Mouse (Mus musculus) olfactory bulb, adult 2 months (tissue): Measurements from ENCODE around the gene Sirt2. TPM values are rescaled to one million over a fixed set of nuclear protein-coding genes. Genes with fewer than 3 reads are reported as not detected.

Experiments used
- H3K27ac ChIP-seq: fragments of 200-500 bp; 2 replicates; pipeline ENCODE4 v1.5.1; 2012; ENCODE audit warnings: low read depth, low read length; ENCODE audit not compliant: insufficient read depth
- H3K4me1 ChIP-seq: fragments of 200-500 bp; 2 replicates; pipeline ENCODE4 v1.6.1; 2012; ENCODE audit warnings: low read length; ENCODE audit not compliant: control insufficient read depth, insufficient read depth
- H3K4me3 ChIP-seq: fragments of 200-500 bp; 2 replicates; pipeline ENCODE4 v1.5.1; 2012; ENCODE audit warnings: mild to moderate bottlenecking, low read depth, low read length, moderate library complexity; ENCODE audit not compliant: insufficient read depth
- CTCF ChIP-seq: fragments of 200-500 bp; IDR thresholded peaks from 2 replicates; pipeline ENCODE4 v1.5.1; 2012; ENCODE audit warnings: low read depth, mild to moderate bottlenecking, low read length, moderate library complexity; ENCODE audit not compliant: insufficient read depth
- POLR2A ChIP-seq: fragments of 200-500 bp; IDR thresholded peaks from 2 replicates; pipeline ENCODE4 v1.6.1; 2012; ENCODE audit warnings: mild to moderate bottlenecking, low read depth, low read length, moderate library complexity; ENCODE audit not compliant: insufficient read depth
- whole genome bisulfite sequencing: fragments of 180-500 bp; shearing (Covaris S2); methylation state at CpG from one replicate; pipeline ENCODE4 v1.1.7; 2018; 5-methylcytosine and 5-hydroxymethylcytosine counted together
- polyA plus RNA-seq: library from polyadenylated mRNA; stranded (reverse); fragments of >200 nt; gene quantifications from 2 replicates; pipeline ENCODE4 v1.2.4, GENCODE M21; 2012; ENCODE audit warnings: low replicate concordance; ENCODE audit not compliant: missing spikeins, insufficient read depth, insufficient read length

The Sirt2 gene
- not detected in 2 replicates for polyA plus RNA-seq

GRCm38 (mm10) chr7:28766173-28766879, at the start of gene Sirt2:
Gene Sirt2, plus strand, starts transcription at chr7:28766735.
- WGBS = under 1% methylated on average over 45 of the region's 45 CpGs
- Histone ChIP-seq H3K27ac (0 out of 2 replicates have a peak within 1 kb of the TSS, but pooled peaks have one; percentile 55), H3K4me1 (peaks cover 11% of the 10 kb centered on the region), H3K4me3 (peak within 1 kb of the TSS; percentile 99)
- peak; percentile 42; the same call in 1 of the 2 replicates for TF ChIP-seq POLR2A
- TF ChIP-seq CTCF = no peak

DNA sequence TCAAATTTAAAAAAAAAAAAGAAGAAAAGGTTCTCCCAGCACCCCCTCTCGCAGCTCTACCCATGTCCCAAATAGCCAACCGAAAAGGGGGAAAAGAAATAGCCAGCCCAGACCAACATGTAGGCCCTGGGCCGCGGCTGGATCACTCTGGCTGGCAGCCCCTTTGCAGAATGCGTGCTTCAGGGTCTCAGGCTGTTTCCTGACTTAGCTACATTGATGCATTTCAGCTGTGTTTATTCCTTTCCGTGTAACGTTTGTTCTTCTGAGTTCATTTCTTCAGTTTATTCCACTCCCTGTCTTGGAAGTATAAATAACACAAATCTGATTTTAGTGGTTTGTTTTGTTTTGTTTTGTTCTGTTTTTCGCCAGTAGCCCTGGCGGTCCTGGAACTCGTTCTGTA, 48.8 kb upstream of the Sirt2 start:
- no peak overlapping the region for H3K4me3 ChIP-seq
- H3K27ac ChIP-seq = no peak overlapping the region
- no peak for TF ChIP-seq POLR2A
- no peak for TF ChIP-seq CTCF
- WGBS = 92% methylated on average over 10 of the region's 10 CpGs
- H3K4me1 ChIP-seq = peaks cover 4% of the 10 kb centered on the region; the same call in 1 of the 2 replicates

- WGBS = 78% methylated on average over 4 of the region's 4 CpGs
- peaks cover 4% of the 10 kb centered on the region; the same call in 1 of the 2 replicates for H3K4me1 ChIP-seq
- H3K4me3 ChIP-seq = no peak overlapping the region
- no peak for TF ChIP-seq POLR2A
- TF ChIP-seq CTCF = no peak
- H3K27ac ChIP-seq = no peak overlapping the region
Observed at GRCm38 (mm10) chr7:28719159-28719558, 47.4 kb upstream of the Sirt2 start.

- H3K27ac ChIP-seq = no peak overlapping the region
Observed at GRCm38 (mm10) chr7:28719650-28720049, 46.9 kb upstream of the Sirt2 start.

GRCm38 (mm10) chr7:28720753-28721537, 45.6 kb upstream of the Sirt2 start:
- Histone ChIP-seq H3K27ac (no peak overlapping the region), H3K4me1 (peaks cover 4% of the 10 kb centered on the region; the same call in 1 of the 2 replicates), H3K4me3 (no peak overlapping the region)
- no peak for TF ChIP-seq CTCF
- no peak for TF ChIP-seq POLR2A
- WGBS = 89% methylated on average over 3 of the region's 3 CpGs

More at GRCm38 (mm10) chr7:28719650-28720049, 46.9 kb upstream of the Sirt2 start:
- H3K4me3 ChIP-seq = no peak overlapping the region
- 93% methylated on average over 2 of the region's 2 CpGs for WGBS
- H3K4me1 ChIP-seq = peaks cover 4% of the 10 kb centered on the region; the same call in 1 of the 2 replicates
- TF ChIP-seq CTCF = no peak
- TF ChIP-seq POLR2A = no peak

DNA sequence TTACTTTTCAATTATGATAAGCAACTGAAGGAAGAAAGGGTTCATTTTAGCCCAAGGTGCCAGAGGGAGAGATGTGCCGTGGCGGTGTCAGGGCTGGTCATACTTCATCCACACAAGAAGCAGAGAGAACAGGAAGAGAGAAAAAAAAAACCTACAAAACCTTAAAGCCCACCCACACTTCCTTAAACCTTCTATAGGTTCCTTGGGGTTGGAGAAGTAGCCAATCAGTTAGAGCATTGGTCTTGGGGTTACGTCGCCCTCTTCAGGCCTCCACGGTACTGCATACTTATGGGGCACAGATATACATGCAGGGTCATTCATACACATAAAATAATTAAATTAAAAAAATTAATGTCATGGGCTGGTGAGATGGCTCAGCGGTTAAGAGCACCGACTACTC, 44.5 kb upstream of the Sirt2 start:
- H3K27ac ChIP-seq = no peak overlapping the region
- H3K4me3 ChIP-seq = no peak overlapping the region
- 93% methylated on average over 7 of the region's 7 CpGs for WGBS
- H3K4me1 ChIP-seq = peaks cover 2% of the 10 kb centered on the region; the same call in 1 of the 2 replicates
- TF ChIP-seq CTCF = no peak
- TF ChIP-seq POLR2A = no peak

GRCm38 (mm10) chr7:28724613-28725012, 41.9 kb upstream of the Sirt2 start:
- no peak overlapping the region for H3K4me3 ChIP-seq
- H3K4me1 ChIP-seq = peaks cover 6% of the 10 kb centered on the region
- TF ChIP-seq POLR2A (no peak), CTCF (no peak)
- no peak overlapping the region for H3K27ac ChIP-seq
- WGBS = 97% methylated on average over 2 of the region's 2 CpGs

- TF ChIP-seq POLR2A = no peak
- peak; percentile 85 for TF ChIP-seq CTCF
- 0 out of 2 replicates have a peak overlapping the region, but pooled peaks have one; percentile 7 for H3K4me3 ChIP-seq
- H3K4me1 ChIP-seq = peaks cover 6% of the 10 kb centered on the region
- 3% methylated on average over 14 of the region's 14 CpGs for WGBS
- H3K27ac ChIP-seq = no peak overlapping the region
Observed at GRCm38 (mm10) chr7:28726600-28726999, 39.9 kb upstream of the Sirt2 start.
